Mouse (Mus musculus): Measurements from ENCODE around the gene Lrrc4b. TPM values are rescaled to one million over a fixed set of nuclear protein-coding genes. Genes with fewer than 3 reads are reported as not detected.

Lrrc4b gene
- polyA plus RNA-seq, 1 experiment from 2014 or later, result 1.8 TPM

- no peak overlapping the region for H3K27ac ChIP-seq
Observed at GRCm38 (mm10) chr7:44464511-44464910, 35.7 kb downstream of the Lrrc4b start.

GRCm38 (mm10) chr7:44465111-44465510, 36.3 kb downstream of the Lrrc4b start, which contains the start of gene Aspdh:
Gene Aspdh (plus strand): TSS chr7:44465391.
- Histone ChIP-seq H3K4me1 (replicated peaks) (peaks cover 43% of the 10 kb centered on the region), H3K4me2 (no peak within 1 kb of the TSS), H3K9ac (no peak within 1 kb of the TSS), H3K27me3 (peaks cover 37% of the 10 kb centered on the region), H3K27ac (no peak within 1 kb of the TSS), H3K9me3 (replicated peaks) (no peaks in the 10 kb centered on the region), H3K36me3 (peaks cover 9% of the 10 kb centered on the region; the same call in 1 of the 2 replicates), H3K4me3 (no peak within 1 kb of the TSS)
- ATAC-seq (replicated peaks; ENCODE audit: insufficient number of reproducible peaks, insufficient read depth, low FRiP score, low read depth), result no peak
- WGBS, result 69% methylated on average over 2 of the region's 2 CpGs

More at GRCm38 (mm10) chr7:44464511-44464910, 35.7 kb downstream of the Lrrc4b start:
- Histone ChIP-seq H3K9me3 (replicated peaks) (no peaks in the 10 kb centered on the region), H3K4me1 (replicated peaks) (peaks cover 37% of the 10 kb centered on the region), H3K27me3 (peaks cover 42% of the 10 kb centered on the region), H3K4me3 (no peak overlapping the region), H3K4me2 (no peak overlapping the region), H3K36me3 (peaks cover 9% of the 10 kb centered on the region; the same call in 1 of the 2 replicates), H3K9ac (no peak overlapping the region)
- 37% methylated on average over 4 of the region's 4 CpGs for WGBS
- ATAC-seq (replicated peaks; ENCODE audit: insufficient number of reproducible peaks, insufficient read depth, low FRiP score, low read depth), result no peak

- no peak for ATAC-seq (replicated peaks; ENCODE audit: insufficient number of reproducible peaks, insufficient read depth, low FRiP score, low read depth)
- WGBS, result 78% methylated on average over 10 of the region's 10 CpGs
- Histone ChIP-seq H3K27ac (no peak overlapping the region), H3K4me1 (replicated peaks) (peaks cover 54% of the 10 kb centered on the region), H3K27me3 (peaks cover 26% of the 10 kb centered on the region), H3K4me2 (no peak overlapping the region), H3K9me3 (replicated peaks) (no peaks in the 10 kb centered on the region), H3K36me3 (peaks cover 8% of the 10 kb centered on the region; the same call in 1 of the 2 replicates), H3K4me3 (no peak overlapping the region), H3K9ac (no peak overlapping the region)
Observed at GRCm38 (mm10) chr7:44466006-44466887, 37.4 kb downstream of the Lrrc4b start.

- WGBS, result 78% methylated on average over 16 of the region's 16 CpGs
- no peak for ATAC-seq (replicated peaks; ENCODE audit: insufficient number of reproducible peaks, insufficient read depth, low FRiP score, low read depth)
- Histone ChIP-seq H3K4me2 (no peak overlapping the region), H3K36me3 (0 out of 2 replicates have a peak, but pooled peaks cover 5% of the 10 kb centered on the region), H3K9ac (no peak overlapping the region), H3K4me1 (replicated peaks) (peaks cover 61% of the 10 kb centered on the region), H3K4me3 (no peak overlapping the region; the same call in 1 of the 2 replicates), H3K27me3 (peaks cover 19% of the 10 kb centered on the region), H3K27ac (0 out of 2 replicates have a peak overlapping the region, but pooled peaks have one; percentile 25), H3K9me3 (replicated peaks) (no peaks in the 10 kb centered on the region)
Observed at GRCm38 (mm10) chr7:44466888-44467311, 38.1 kb downstream of the Lrrc4b start.

- no peaks in the 10 kb centered on the region for H3K36me3 ChIP-seq
- H3K9me3 ChIP-seq (replicated peaks), result no peaks in the 10 kb centered on the region
- H3K27me3 ChIP-seq, result peaks cover 9% of the 10 kb centered on the region
- under 1% methylated on average over 42 of the region's 42 CpGs for WGBS
- peak within 1 kb of the TSS; percentile 99 for H3K27ac ChIP-seq
- H3K4me2 ChIP-seq, result peak within 1 kb of the TSS; percentile 90
- peak within 1 kb of the TSS; percentile 84 for H3K9ac ChIP-seq
- peaks cover 64% of the 10 kb centered on the region for H3K4me1 ChIP-seq (replicated peaks)
- peak within 1 kb of the TSS; percentile 89 for H3K4me3 ChIP-seq
- peak; percentile 84 for ATAC-seq (replicated peaks; ENCODE audit: insufficient number of reproducible peaks, insufficient read depth, low FRiP score, low read depth)
Observed at GRCm38 (mm10) chr7:44467811-44468411, 39.1 kb downstream of the Lrrc4b start, which contains the start of gene Josd2. Gene Josd2 (plus strand): TSS chr7:44467980.

GRCm38 (mm10) chr7:44468644-44469285, 39.9 kb downstream of the Lrrc4b start:
- no peaks in the 10 kb centered on the region for H3K9me3 ChIP-seq (replicated peaks)
- ATAC-seq (replicated peaks; ENCODE audit: insufficient number of reproducible peaks, insufficient read depth, low FRiP score, low read depth), result no peak
- H3K9ac ChIP-seq, result peak overlapping the region; percentile 84
- peak overlapping the region; percentile 89 for H3K4me3 ChIP-seq
- peak overlapping the region; percentile 90 for H3K4me2 ChIP-seq
- peaks cover 3% of the 10 kb centered on the region for H3K27me3 ChIP-seq
- H3K36me3 ChIP-seq, result no peaks in the 10 kb centered on the region
- peak overlapping the region; percentile 99 for H3K27ac ChIP-seq
- WGBS, result 31% methylated on average over 15 of the region's 15 CpGs
- H3K4me1 ChIP-seq (replicated peaks), result peaks cover 68% of the 10 kb centered on the region

GRCm38 (mm10) chr7:44469677-44470675, 41.2 kb downstream of the Lrrc4b start:
- Histone ChIP-seq H3K4me1 (replicated peaks) (peaks cover 61% of the 10 kb centered on the region), H3K36me3 (no peaks in the 10 kb centered on the region), H3K4me2 (peak overlapping the region; percentile 90), H3K9me3 (replicated peaks) (no peaks in the 10 kb centered on the region), H3K27ac (peak overlapping the region; percentile 99), H3K27me3 (no peaks in the 10 kb centered on the region), H3K4me3 (no peak overlapping the region), H3K9ac (no peak overlapping the region; the same call in 1 of the 2 replicates)
- no peak for ATAC-seq (replicated peaks; ENCODE audit: insufficient number of reproducible peaks, insufficient read depth, low FRiP score, low read depth)
- WGBS, result 54% methylated on average over 16 of the region's 16 CpGs

- Histone ChIP-seq H3K9me3 (replicated peaks) (no peaks in the 10 kb centered on the region), H3K4me1 (replicated peaks) (peaks cover 67% of the 10 kb centered on the region), H3K27ac (peak overlapping the region; percentile 99), H3K27me3 (0 out of 2 replicates have a peak, but pooled peaks cover 4% of the 10 kb centered on the region), H3K4me3 (no peak overlapping the region), H3K9ac (peak overlapping the region; percentile 34), H3K36me3 (no peaks in the 10 kb centered on the region), H3K4me2 (peak overlapping the region; percentile 14; the same call in 1 of the 2 replicates)
- 62% methylated on average over 16 of the region's 16 CpGs for WGBS
- ATAC-seq (replicated peaks; ENCODE audit: insufficient number of reproducible peaks, insufficient read depth, low FRiP score, low read depth), result no peak
Observed at GRCm38 (mm10) chr7:44470696-44471612, 42.1 kb downstream of the Lrrc4b start.

GRCm38 (mm10) chr7:44471880-44472557, 43.2 kb downstream of the Lrrc4b start:
- no peaks in the 10 kb centered on the region for H3K36me3 ChIP-seq
- peaks cover 64% of the 10 kb centered on the region for H3K4me1 ChIP-seq (replicated peaks)
- H3K9me3 ChIP-seq (replicated peaks), result no peaks in the 10 kb centered on the region
- peak overlapping the region; percentile 65 for H3K4me2 ChIP-seq
- peak; percentile 67 for ATAC-seq (replicated peaks; ENCODE audit: insufficient number of reproducible peaks, insufficient read depth, low FRiP score, low read depth)
- peak overlapping the region; percentile 56 for H3K4me3 ChIP-seq
- 0 out of 2 replicates have a peak, but pooled peaks cover 4% of the 10 kb centered on the region for H3K27me3 ChIP-seq
- H3K9ac ChIP-seq, result 0 out of 2 replicates have a peak overlapping the region, but pooled peaks have one; percentile 75
- H3K27ac ChIP-seq, result peak overlapping the region; percentile 99
- 18% methylated on average over 6 of the region's 6 CpGs for WGBS
